Mouse (Mus musculus): ENCODE measurements around the gene Nyap1.

- no peak for TF ChIP-seq CTCF (IDR thresholded peaks at IDR 0.05; ENCODE audit: control insufficient read depth, insufficient read depth, insufficient read length)
- no peak for TF ChIP-seq USF1 (IDR thresholded peaks at IDR 0.05; ENCODE audit: low read depth)
- TF ChIP-seq MAX (IDR thresholded peaks at IDR 0.05) = no peak
- TF ChIP-seq MYOG (IDR thresholded peaks at IDR 0.05; ENCODE audit: control insufficient read depth, extremely low read depth, insufficient read length) = no peak
- TF ChIP-seq MYOD1 (IDR thresholded peaks at IDR 0.05; ENCODE audit: control insufficient read depth, insufficient read length, low read depth) = no peak
- no peak for TF ChIP-seq CEBPB (IDR thresholded peaks at IDR 0.05; ENCODE audit: low read depth)
- TF ChIP-seq FOSL1 (IDR thresholded peaks at IDR 0.05; ENCODE audit: insufficient read depth, low read length, poor library complexity, severe bottlenecking) = no peak
These were observed 50.9 kb downstream of the Nyap1 start for GRCm38 (mm10) chr5:137690531-137690930.
